Mouse (Mus musculus) liver, adult 2 months (tissue): ENCODE results near the gene Xk.
"Not testable (repeated sequence)": the region's sequence is repeated elsewhere in the genome, so short reads cannot be mapped to it uniquely, and the experiment has no call there.

Experiments used
- CTCF ChIP-seq: fragments of 200-500 bp; IDR thresholded peaks from 2 replicates; pipeline ENCODE4 v1.5.1; 2011; ENCODE audit warnings: low read depth, low read length, control low read depth
- POLR2A ChIP-seq: fragments of 200-500 bp; IDR thresholded peaks from 2 replicates; pipeline ENCODE4 v1.6.1; 2011; ENCODE audit warnings: low read length, control low read depth; ENCODE audit not compliant: insufficient read depth; ENCODE audit errors: extremely low read depth

DNA sequence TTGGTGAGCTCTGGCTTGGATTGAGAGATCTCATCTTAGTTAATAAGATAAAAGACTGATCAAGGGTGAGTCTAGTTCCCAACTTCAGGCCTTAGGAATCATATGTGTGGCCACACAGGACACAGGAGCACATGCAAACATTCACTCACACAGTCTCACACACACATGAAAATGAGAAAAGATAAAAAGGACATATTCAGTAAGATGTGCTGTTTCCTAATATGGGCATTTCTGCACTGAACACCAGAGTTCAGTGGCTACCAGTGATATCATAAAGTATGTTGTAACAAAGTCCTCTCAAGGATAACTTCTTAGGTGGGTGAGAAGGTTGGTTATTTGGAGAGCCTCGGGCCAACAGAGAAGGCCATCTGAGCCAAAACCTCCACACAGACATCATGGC lies 10.9 kb downstream of the Xk start, which contains the start of gene H2al1m:
- not testable (repeated sequence) for TF ChIP-seq CTCF, POLR2A
